Mouse (Mus musculus) cerebellum, adult 2 months (tissue): ENCODE data around the gene Bag6. TPM values are rescaled to one million over a fixed set of nuclear protein-coding genes. Genes with fewer than 3 reads are reported as not detected.

ENCODE experiments used
- DNase-seq, 2 experiments: peaks; one replicate each; pipeline ENCODE4 v3.0.0; 2021
- H3K27ac ChIP-seq: fragments of 200-500 bp; 2 replicates; pipeline ENCODE4 v1.5.1; 2012; ENCODE audit warnings: low read length, control low read depth, inconsistent platforms; ENCODE audit not compliant: insufficient read depth
- H3K27me3 ChIP-seq: fragments of 200-500 bp; 2 replicates; pipeline ENCODE4 v1.6.1; 2012; ENCODE audit warnings: inconsistent platforms, mild to moderate bottlenecking, low read length, moderate library complexity; ENCODE audit not compliant: control insufficient read depth, insufficient read depth
- H3K4me1 ChIP-seq: fragments of 200-500 bp; 2 replicates; pipeline ENCODE4 v1.6.1; 2011; ENCODE audit warnings: low read length; ENCODE audit not compliant: control insufficient read depth, insufficient read depth
- H3K4me3 ChIP-seq: fragments of 200-500 bp; replicated peaks from 2 replicates; pipeline ENCODE3; 2011; ENCODE audit warnings: mild to moderate bottlenecking, low read depth, low read length, control low read depth; ENCODE audit not compliant: insufficient read depth
- CTCF ChIP-seq: fragments of 200-500 bp; IDR thresholded peaks from 2 replicates; pipeline ENCODE4 v1.5.1; 2011; ENCODE audit warnings: low read depth, mild to moderate bottlenecking, control low read depth, low read length, moderate library complexity, borderline replicate concordance; ENCODE audit not compliant: insufficient read depth
- POLR2A ChIP-seq: fragments of 200-500 bp; IDR thresholded peaks from 2 replicates; pipeline ENCODE4 v1.6.1; 2011; ENCODE audit warnings: low read length, control low read depth, borderline replicate concordance; ENCODE audit not compliant: insufficient read depth
- WGBS: fragments of 180-500 bp; shearing (Covaris S2); methylation state at CpG from one replicate; pipeline ENCODE4 v1.1.7; 2018; 5-methylcytosine and 5-hydroxymethylcytosine counted together
- polyA plus RNA-seq: library from polyadenylated mRNA; depleted of rRNA; stranded (reverse); fragments of >200 nt; gene quantifications from 2 replicates; pipeline ENCODE4 v1.2.3, GENCODE M21; 2012

Bag6 gene
- polyA plus RNA-seq, 1 experiment = 211 TPM

- TF ChIP-seq CTCF = peak; percentile 65
- TF ChIP-seq POLR2A = no peak
- Histone ChIP-seq H3K4me1 (peaks cover 8% of the 10 kb centered on the region; the same call in 1 of the 2 replicates), H3K27ac (no peak overlapping the region), H3K27me3 (no peaks in the 10 kb centered on the region), H3K4me3 (no peak overlapping the region)
- DNase-seq = peak; percentile 63 to 75
- 57% methylated on average over 8 of the region's 8 CpGs for WGBS
Measured at GRCm38 (mm10) chr17:35166352-35167035, 31.5 kb downstream of the Bag6 start.

GRCm38 (mm10) chr17:35167794-35168193, 32.8 kb downstream of the Bag6 start:
- Histone ChIP-seq H3K27ac (no peak overlapping the region), H3K4me3 (no peak overlapping the region), H3K4me1 (no peaks in the 10 kb centered on the region), H3K27me3 (no peaks in the 10 kb centered on the region)
- no peak for DNase-seq
- TF ChIP-seq POLR2A (no peak), CTCF (no peak)
- WGBS = 80% methylated on average over 7 of the region's 7 CpGs

GRCm38 (mm10) chr17:35168541-35169207, 33.7 kb downstream of the Bag6 start:
- 11% methylated on average over 4 of the region's 4 CpGs for WGBS
- no peaks in the 10 kb centered on the region for H3K27me3 ChIP-seq
- TF ChIP-seq POLR2A (no peak), CTCF (no peak)
- H3K4me1 ChIP-seq = no peaks in the 10 kb centered on the region
- no peak overlapping the region for H3K4me3 ChIP-seq
- no peak for DNase-seq
- no peak overlapping the region for H3K27ac ChIP-seq

GRCm38 (mm10) chr17:35172445-35173234, 37.7 kb downstream of the Bag6 start:
- WGBS = 68% methylated on average over 11 of the region's 11 CpGs
- Histone ChIP-seq H3K27me3 (no peaks in the 10 kb centered on the region), H3K4me3 (no peak overlapping the region), H3K27ac (no peak overlapping the region), H3K4me1 (no peaks in the 10 kb centered on the region)
- DNase-seq = no peak
- no peak for TF ChIP-seq CTCF
- no peak for TF ChIP-seq POLR2A

GRCm38 (mm10) chr17:35173329-35173728, 38.4 kb downstream of the Bag6 start:
- no peaks in the 10 kb centered on the region for H3K27me3 ChIP-seq
- DNase-seq = no peak
- TF ChIP-seq CTCF = no peak
- TF ChIP-seq POLR2A = no peak
- H3K4me3 ChIP-seq = no peak overlapping the region
- no peaks in the 10 kb centered on the region for H3K4me1 ChIP-seq
- no peak overlapping the region for H3K27ac ChIP-seq
- 83% methylated on average over 3 of the region's 3 CpGs for WGBS

GRCm38 (mm10) chr17:35174201-35174977, 39.4 kb downstream of the Bag6 start:
- Histone ChIP-seq H3K4me3 (no peak overlapping the region), H3K4me1 (no peaks in the 10 kb centered on the region), H3K27me3 (no peaks in the 10 kb centered on the region), H3K27ac (no peak overlapping the region)
- 62% methylated on average over 8 of the region's 8 CpGs for WGBS
- TF ChIP-seq CTCF (no peak), POLR2A (no peak)
- DNase-seq = no peak

- Histone ChIP-seq H3K4me1 (no peaks in the 10 kb centered on the region), H3K27me3 (no peaks in the 10 kb centered on the region), H3K27ac (no peak overlapping the region), H3K4me3 (no peak overlapping the region)
- no peak for DNase-seq
- 67% methylated on average over 6 of the region's 6 CpGs for WGBS
- no peak for TF ChIP-seq POLR2A
- no peak for TF ChIP-seq CTCF
Measured at GRCm38 (mm10) chr17:35175382-35175781, 40.4 kb downstream of the Bag6 start.
